Mouse (Mus musculus) liver, embryonic 14.5 days (tissue): ENCODE measurements around the gene Gcm2. TPM values are rescaled to one million over a fixed set of nuclear protein-coding genes. Genes with fewer than 3 reads are reported as not detected.

Source experiments
- ATAC-seq: fragments of 200-750 bp; cut with Nextera tagmentation; 2 replicates; pipeline ENCODE4 v1.8.0; 2017; ENCODE audit warnings: moderate number of reproducible peaks, mild to moderate bottlenecking, moderate library complexity; ENCODE audit not compliant: insufficient read depth
- DNase-seq, 3 experiments: peaks; one replicate each; pipeline ENCODE4 v3.0.0-alpha.2; 2012 to 2013; ENCODE audit warnings: low read depth in 3 of 3, low spot score in 3 of 3
- H3K27ac ChIP-seq: fragments of 300-500 bp; sonication (generic); 2 replicates; pipeline ENCODE4 v1.5.1; 2014; ENCODE audit warnings: moderate library complexity, mild to moderate bottlenecking, control low read depth, inconsistent platforms
- H3K27me3 ChIP-seq: fragments of 300-500 bp; sonication (generic); 2 replicates; pipeline ENCODE4 v1.6.1; 2014; ENCODE audit warnings: mild to moderate bottlenecking, low read length, moderate library complexity; ENCODE audit not compliant: control insufficient read depth, insufficient read depth
- H3K36me3 ChIP-seq: fragments of 300-500 bp; sonication (generic); replicated peaks from 2 replicates; pipeline ENCODE4 v1.6.1; 2014; ENCODE audit warnings: low read depth; ENCODE audit not compliant: control insufficient read depth, insufficient read depth
- H3K4me1 ChIP-seq, 2 experiments: fragments of 200-500 bp in 1 of 2; fragments of 300-500 bp in 1 of 2; sonication (generic) in 1 of 2; replicated peaks; 2 replicates each; pipeline ENCODE4 v1.6.1; 2012 to 2014; ENCODE audit warnings: antibody characterized with exemption in 1 of 2, inconsistent platforms in 1 of 2, low read length in 1 of 2; ENCODE audit not compliant: control insufficient read depth in 2 of 2, insufficient read depth in 2 of 2
- H3K4me2 ChIP-seq: fragments of 300-500 bp; sonication (generic); 2 replicates; pipeline ENCODE4 v1.6.1; 2014; ENCODE audit warnings: low read depth, mild to moderate bottlenecking, control low read depth, moderate library complexity
- H3K4me3 ChIP-seq, 2 experiments: fragments of 200-500 bp in 1 of 2; fragments of 300-500 bp in 1 of 2; sonication (generic) in 1 of 2; 2 replicates each; pipeline ENCODE4 v1.5.1; 2012 to 2014; ENCODE audit warnings: low read depth in 2 of 2, low read length in 2 of 2, mild to moderate bottlenecking in 2 of 2, control low read depth in 1 of 2, inconsistent platforms in 1 of 2, moderate library complexity in 1 of 2; ENCODE audit not compliant: insufficient read depth in 1 of 2
- H3K9ac ChIP-seq: fragments of 300-500 bp; sonication (generic); replicated peaks from 2 replicates; pipeline ENCODE4 v1.6.1; 2014; ENCODE audit warnings: mild to moderate bottlenecking, control low read depth, moderate library complexity
- H3K9me3 ChIP-seq: fragments of 300-500 bp; sonication (generic); 2 replicates; pipeline ENCODE4 v1.6.1; 2016; ENCODE audit warnings: low read length, mixed read lengths; ENCODE audit not compliant: control insufficient read depth
- CTCF ChIP-seq: IDR thresholded peaks from 2 replicates; pipeline ENCODE4 v1.5.1; 2016; ENCODE audit warnings: antibody characterized with exemption, low read depth, control low read depth
- EP300 ChIP-seq: IDR thresholded peaks from 2 replicates; pipeline ENCODE4 v1.6.1; 2016; ENCODE audit warnings: antibody characterized with exemption, low read depth
- WGBS: fragments of 180-500 bp; shearing (Covaris S2); extraction: QIAGEN DNeasy Blood & Tissue Kit; methylation state at CpG from one replicate; pipeline ENCODE4 v1.1.7; 2014; ENCODE audit not compliant: insufficient replicate concordance; 5-methylcytosine and 5-hydroxymethylcytosine counted together
- polyA plus RNA-seq, 2 experiments: library from polyadenylated mRNA; depleted of rRNA in 1 of 2; stranded (reverse) in 1 of 2; unstranded in 1 of 2; fragments of >200 nt; fragmentation: Nextera tagmentation in 1 of 2; extraction: Ambion mirVana in 1 of 2; gene quantifications; 2 replicates each; pipeline versions ENCODE4 v1.2.1 to v1.2.3; 2012 to 2014

Gene Gcm2
- polyA plus RNA-seq, 2 experiments = not detected

DNA sequence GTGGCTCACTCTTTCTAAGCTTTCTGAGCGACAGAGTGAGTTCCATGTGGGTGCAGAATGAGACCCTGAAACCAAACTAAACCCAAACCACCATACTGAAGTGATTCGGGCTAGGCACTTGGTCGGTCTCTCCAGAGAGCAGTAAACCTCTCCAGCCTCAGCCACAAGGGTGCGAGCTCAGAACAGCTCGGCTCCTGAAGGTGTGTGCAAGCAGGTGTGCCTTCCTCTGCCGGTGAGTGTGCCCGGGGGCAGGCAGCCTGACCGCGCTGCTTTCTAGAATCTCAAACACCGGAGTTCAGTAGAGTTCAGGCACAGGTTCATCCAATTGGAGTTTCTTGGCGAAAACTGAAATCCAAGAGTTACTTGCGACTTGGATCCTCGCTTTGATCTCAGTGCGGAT, 3.1 kb upstream of the Gcm2 start, which contains the start of gene Sycp2l:
TSS of gene Sycp2l (plus strand) at position 368 of the 400 bp plus-strand sequence.
- TF ChIP-seq EP300 (no peak), CTCF (no peak)
- DNase-seq (no peak), ATAC-seq (no peak)
- Histone ChIP-seq H3K4me3 (no peak within 1 kb of the TSS; a peak in 1 of 4 replicates), H3K9me3 (no peaks in the 10 kb centered on the region), H3K9ac (no peak within 1 kb of the TSS), H3K4me1 (no peaks in the 10 kb centered on the region), H3K36me3 (no peaks in the 10 kb centered on the region), H3K27ac (no peak within 1 kb of the TSS), H3K27me3 (peaks cover 4% of the 10 kb centered on the region; the same call in 1 of the 2 replicates), H3K4me2 (no peak within 1 kb of the TSS)
- WGBS = 37% methylated on average over 14 of the region's 14 CpGs

DNA sequence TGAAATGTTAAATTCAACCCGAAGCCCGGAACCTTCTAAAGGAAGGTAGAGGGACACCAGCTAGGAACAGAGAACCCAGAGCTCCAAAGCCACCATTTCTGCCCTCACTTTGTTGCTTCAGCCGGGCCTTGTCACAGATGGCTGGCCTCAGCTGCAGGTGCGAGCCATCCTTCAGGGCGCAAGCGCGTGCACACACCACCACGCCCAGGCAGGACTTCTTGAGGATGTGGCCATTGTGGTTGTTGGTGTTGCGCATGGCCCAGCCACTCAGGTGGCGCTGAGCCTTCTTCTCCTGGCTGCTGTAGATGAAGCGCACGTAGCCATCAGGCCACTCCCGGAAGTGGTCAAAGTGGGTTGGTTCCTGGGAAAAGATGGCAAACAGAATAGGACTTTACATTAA, 5.3 kb downstream of the Gcm2 start:
- Histone ChIP-seq H3K36me3 (no peaks in the 10 kb centered on the region), H3K4me3 (no peak overlapping the region), H3K9me3 (no peaks in the 10 kb centered on the region), H3K9ac (no peak overlapping the region), H3K4me1 (peaks cover 3 to 13% of the 10 kb centered on the region in 2 experiments; a peak in 3 of 4 replicates), H3K27ac (no peak overlapping the region), H3K27me3 (no peaks in the 10 kb centered on the region; the same call in 1 of the 2 replicates), H3K4me2 (no peak overlapping the region)
- ATAC-seq = no peak
- TF ChIP-seq EP300 = no peak
- no peak for DNase-seq
- 80% methylated on average over 13 of the region's 13 CpGs for WGBS

DNA sequence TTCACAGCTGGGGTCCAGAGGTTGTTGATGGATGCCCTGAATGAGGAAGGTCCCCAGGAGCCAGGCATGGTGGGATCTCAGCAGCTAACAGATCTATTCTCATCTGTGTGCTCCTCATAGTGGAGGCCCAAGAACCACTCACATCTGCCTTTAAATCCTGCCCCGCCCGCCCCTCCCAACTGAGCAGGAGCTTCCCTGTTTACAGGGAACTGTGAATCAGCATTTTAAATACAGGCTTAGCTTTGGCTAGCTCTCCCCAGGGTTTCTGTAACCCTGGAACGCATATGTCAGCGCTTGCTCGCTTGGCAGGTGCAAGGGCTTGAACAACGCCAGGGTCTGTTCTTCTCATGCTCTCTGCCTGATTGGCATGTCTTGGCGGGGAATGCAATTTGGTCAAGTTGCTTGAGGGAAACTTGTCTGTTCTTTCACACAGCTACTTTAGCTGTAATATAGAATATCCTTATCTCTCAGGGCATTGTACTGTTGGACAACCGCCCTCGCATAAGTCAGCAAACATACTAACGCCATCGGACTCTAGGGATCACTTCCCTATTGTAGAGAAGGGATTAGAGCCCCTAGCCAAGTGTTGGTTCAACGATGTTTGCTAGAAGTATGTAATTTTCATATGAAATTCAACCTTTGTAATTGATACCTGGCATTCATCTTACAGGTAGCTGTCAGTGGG, 6.9 kb downstream of the Gcm2 start:
- no peaks in the 10 kb centered on the region for H3K27me3 ChIP-seq
- no peak overlapping the region for H3K9ac ChIP-seq
- no peaks in the 10 kb centered on the region for H3K9me3 ChIP-seq
- DNase-seq = peak in 2 of 3 experiments; percentile 26 to 34
- no peak overlapping the region for H3K4me3 ChIP-seq
- peak; percentile 89 for ATAC-seq
- no peak for TF ChIP-seq CTCF
- TF ChIP-seq EP300 = no peak
- peaks cover 3 to 13% of the 10 kb centered on the region in 2 experiments; a peak in 3 of 4 replicates for H3K4me1 ChIP-seq
- peak overlapping the region; percentile 24; the same call in 1 of the 2 replicates for H3K4me2 ChIP-seq
- H3K36me3 ChIP-seq = no peaks in the 10 kb centered on the region
- H3K27ac ChIP-seq = peak overlapping the region; percentile 43
- WGBS = 55% methylated on average over 12 of the region's 12 CpGs

DNA sequence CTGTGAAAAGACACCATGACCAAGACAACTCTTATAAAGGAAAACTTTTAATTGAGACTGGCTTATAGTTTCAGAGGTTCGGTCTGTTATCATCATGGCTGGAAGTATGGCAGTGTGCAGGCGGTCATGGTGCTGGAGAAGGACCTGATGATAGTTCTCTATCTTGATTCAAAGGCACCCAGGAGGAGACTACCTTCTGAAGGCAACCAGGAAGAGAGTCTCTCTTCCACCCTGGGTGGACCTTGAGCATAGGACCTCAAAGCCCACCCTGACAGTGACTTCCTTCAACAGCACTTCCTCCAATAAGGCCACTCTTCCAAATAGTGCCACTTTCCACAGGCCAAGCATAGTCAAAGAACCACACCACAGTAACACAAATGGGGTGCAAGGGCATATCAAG, 10.8 kb downstream of the Gcm2 start:
- no peak for DNase-seq
- WGBS = 76% methylated on average over 2 of the region's 2 CpGs

GRCm38 (mm10) chr13:41098325-41098724, 12.5 kb downstream of the Gcm2 start:
- 23% methylated on average over 15 of the region's 15 CpGs for WGBS
- ATAC-seq (no peak), DNase-seq (no peak)
- no peaks in the 10 kb centered on the region for H3K36me3 ChIP-seq
- H3K9ac ChIP-seq = no peak overlapping the region
- no peaks in the 10 kb centered on the region for H3K9me3 ChIP-seq
- TF ChIP-seq EP300 = no peak
- no peak for TF ChIP-seq CTCF
- H3K4me3 ChIP-seq = peak overlapping the region in 1 of 2 experiments; percentile 17; a peak in 1 of 4 replicates
- H3K27me3 ChIP-seq = no peaks in the 10 kb centered on the region
- H3K4me1 ChIP-seq = peaks cover 6 to 13% of the 10 kb centered on the region in 2 experiments; a peak in 3 of 4 replicates
- H3K4me2 ChIP-seq = peak overlapping the region; percentile 26; the same call in 1 of the 2 replicates
- no peak overlapping the region for H3K27ac ChIP-seq

More for the DNA sequence above, 10.8 kb downstream of the Gcm2 start:
- no peak overlapping the region for H3K4me2 ChIP-seq
- H3K27me3 ChIP-seq = no peaks in the 10 kb centered on the region
- H3K27ac ChIP-seq = no peak overlapping the region
- H3K9ac ChIP-seq = no peak overlapping the region
- H3K36me3 ChIP-seq = no peaks in the 10 kb centered on the region
- TF ChIP-seq EP300 = no peak
- no peak for TF ChIP-seq CTCF
- no peak overlapping the region for H3K4me3 ChIP-seq
- peaks cover 9 to 26% of the 10 kb centered on the region in 2 experiments for H3K4me1 ChIP-seq
- no peak for ATAC-seq
- no peaks in the 10 kb centered on the region for H3K9me3 ChIP-seq
